Mouse (Mus musculus) kidney, postnatal 14 days (tissue): ENCODE results near the gene Fbxo34.
"Not testable (repeated sequence)": the region's sequence is repeated elsewhere in the genome, so short reads cannot be mapped to it uniquely, and the experiment has no call there.

Experiments used
- DNase-seq: peaks from one replicate; pipeline ENCODE4 v3.0.0; 2022; ENCODE audit warnings: mixed read lengths

Fbxo34 gene

GRCm38 (mm10) chr14:47520751-47521449 lies 70.7 kb downstream of the Fbxo34 start:
- DNase-seq, result no peak

- DNase-seq, result no peak
These were observed 71.4 kb downstream of the Fbxo34 start for GRCm38 (mm10) chr14:47521609-47522008.

GRCm38 (mm10) chr14:47522301-47522700 lies 72.1 kb downstream of the Fbxo34 start:
- DNase-seq, result no peak

GRCm38 (mm10) chr14:47525374-47525773 lies 75.2 kb downstream of the Fbxo34 start:
- no peak for DNase-seq

GRCm38 (mm10) chr14:47525861-47526260 lies 75.6 kb downstream of the Fbxo34 start:
- no peak for DNase-seq

GRCm38 (mm10) chr14:47527833-47528232 lies 77.6 kb downstream of the Fbxo34 start:
- no peak for DNase-seq

GRCm38 (mm10) chr14:47528293-47528692 lies 78.1 kb downstream of the Fbxo34 start:
- no peak for DNase-seq

GRCm38 (mm10) chr14:47529019-47529418 lies 78.8 kb downstream of the Fbxo34 start:
- DNase-seq, result peak; percentile 77

GRCm38 (mm10) chr14:47529592-47529991 lies 79.4 kb downstream of the Fbxo34 start:
- not testable (repeated sequence) for DNase-seq

GRCm38 (mm10) chr14:47532496-47532895 lies 82.3 kb downstream of the Fbxo34 start:
- DNase-seq, result no peak

- peak; percentile 77 for DNase-seq
These were observed 83.3 kb downstream of the Fbxo34 start for GRCm38 (mm10) chr14:47533365-47534175.

GRCm38 (mm10) chr14:47534176-47534525 lies 83.9 kb downstream of the Fbxo34 start:
- no peak for DNase-seq

GRCm38 (mm10) chr14:47535096-47535495 lies 84.9 kb downstream of the Fbxo34 start:
- peak; percentile 20 for DNase-seq

GRCm38 (mm10) chr14:47541325-47541948 lies 91.2 kb downstream of the Fbxo34 start:
- DNase-seq, result no peak

GRCm38 (mm10) chr14:47542283-47542682 lies 92.1 kb downstream of the Fbxo34 start:
- DNase-seq, result no peak

GRCm38 (mm10) chr14:47544286-47544685 lies 94.1 kb downstream of the Fbxo34 start:
- no peak for DNase-seq

- DNase-seq, result no peak
These were observed 94.7 kb downstream of the Fbxo34 start for GRCm38 (mm10) chr14:47544877-47545276.

- no peak for DNase-seq
These were observed 101.4 kb downstream of the Fbxo34 start for GRCm38 (mm10) chr14:47551668-47552067.

- no peak for DNase-seq
These were observed 103.2 kb downstream of the Fbxo34 start for GRCm38 (mm10) chr14:47553380-47553779.

GRCm38 (mm10) chr14:47554236-47554635 lies 104.0 kb downstream of the Fbxo34 start:
- DNase-seq, result no peak

GRCm38 (mm10) chr14:47555225-47555624 lies 105.0 kb downstream of the Fbxo34 start:
- DNase-seq, result no peak

GRCm38 (mm10) chr14:47560714-47561113 lies 110.5 kb downstream of the Fbxo34 start:
- no peak for DNase-seq

GRCm38 (mm10) chr14:47562530-47562929 lies 112.3 kb downstream of the Fbxo34 start:
- no peak for DNase-seq

- peak; percentile 38 for DNase-seq
These were observed 112.9 kb downstream of the Fbxo34 start for GRCm38 (mm10) chr14:47563106-47563505.
